8 mouse cellular contexts compared by ENCODE assay signal in genomic region chr4:147418333-147418732, GRCm38 (mm10). TPM values are rescaled to one million over a fixed set of nuclear protein-coding genes. Genes with fewer than 3 reads are reported as not detected.
"Had no signal": no experiment of that assay in that cellular context is flagged by ENCODE, and none has a peak within 500 bp of the region (broad histone marks: within the 10 kb centered on the region; RNA-seq: fewer than 3 reads in every experiment).

No protein-coding gene starts in this region.

RNA-seq across cellular contexts. Expression of gene Zfp978, which starts 57.2 kb away (rescaled TPM):
- polyA plus RNA-seq: macrophage; midbrain, embryonic 12.5 days; midbrain, embryonic 16.5 days; neural tube, embryonic 13.5 days; neural tube, embryonic 15.5 days; small intestine, adult 2 months; stomach, embryonic 16.5 days; thymus, postnatal 0 days had no signal
